Mouse (Mus musculus) E14TG2a.4 (cell line): ENCODE data around the gene Slc50a1.
A peak's percentile ranks its signal among the peaks of the same experiment; 100 is the strongest.

Experiments used
- H3K27me3 ChIP-seq: 2 replicates; pipeline ENCODE4 v1.6.1; 2014; ENCODE audit warnings: low read length, control low read depth; ENCODE audit not compliant: insufficient read depth
- H3K36me3 ChIP-seq: 2 replicates; pipeline ENCODE4 v1.6.1; 2014; ENCODE audit warnings: low read length, control low read depth; ENCODE audit not compliant: insufficient read depth
- H3K4me1 ChIP-seq: replicated peaks from 2 replicates; pipeline ENCODE4 v1.6.1; 2014; ENCODE audit warnings: low read depth, low read length, control low read depth
- H3K4me3 ChIP-seq: replicated peaks from 2 replicates; pipeline ENCODE4 v1.5.1; 2014; ENCODE audit warnings: mild to moderate bottlenecking, low read length
- H3K9me3 ChIP-seq: 2 replicates; pipeline ENCODE4 v1.6.1; 2014; ENCODE audit warnings: low read length, control low read depth
- CTCF ChIP-seq: conservative IDR thresholded peaks from 2 replicates; pipeline ENCODE4 v1.5.1; 2014; ENCODE audit warnings: low read length
- NANOG ChIP-seq: IDR thresholded peaks from 2 replicates; pipeline ENCODE4 v1.6.1; 2014; ENCODE audit warnings: borderline replicate concordance, low read length, mixed read lengths
- POU5F1 ChIP-seq: IDR thresholded peaks from 2 replicates; pipeline ENCODE4 v1.6.1; 2014; ENCODE audit warnings: low read length, borderline replicate concordance

The Slc50a1 gene

DNA sequence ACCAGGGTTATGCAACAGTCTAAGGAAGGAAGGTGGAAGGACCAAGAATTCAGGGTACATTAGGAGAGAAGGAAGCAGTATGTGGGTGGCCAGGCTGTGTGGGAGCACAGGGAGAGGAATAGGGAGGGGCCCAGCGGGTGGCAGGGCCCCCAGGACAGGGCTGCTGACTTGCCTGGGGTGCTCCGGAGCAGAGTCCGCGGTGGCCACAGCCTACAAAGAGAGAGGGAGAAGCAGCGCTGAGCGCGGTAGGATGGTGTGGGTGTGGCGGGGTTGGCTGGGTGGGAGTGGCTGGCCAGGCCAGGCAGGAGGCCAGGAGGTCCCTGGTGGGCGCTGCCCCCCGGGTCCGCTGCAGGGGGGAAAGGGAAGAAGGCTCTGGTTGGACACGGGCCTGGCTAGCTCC lies 31.9 kb downstream of the Slc50a1 start:
- Histone ChIP-seq H3K4me3 (peak overlapping the region; percentile 60), H3K27me3 (peaks cover 66% of the 10 kb centered on the region), H3K9me3 (no peaks in the 10 kb centered on the region), H3K4me1 (peaks cover 58% of the 10 kb centered on the region), H3K36me3 (no peaks in the 10 kb centered on the region; the same call in 1 of the 2 replicates)
- TF ChIP-seq NANOG (no peak), POU5F1 (no peak), CTCF (no peak)

DNA sequence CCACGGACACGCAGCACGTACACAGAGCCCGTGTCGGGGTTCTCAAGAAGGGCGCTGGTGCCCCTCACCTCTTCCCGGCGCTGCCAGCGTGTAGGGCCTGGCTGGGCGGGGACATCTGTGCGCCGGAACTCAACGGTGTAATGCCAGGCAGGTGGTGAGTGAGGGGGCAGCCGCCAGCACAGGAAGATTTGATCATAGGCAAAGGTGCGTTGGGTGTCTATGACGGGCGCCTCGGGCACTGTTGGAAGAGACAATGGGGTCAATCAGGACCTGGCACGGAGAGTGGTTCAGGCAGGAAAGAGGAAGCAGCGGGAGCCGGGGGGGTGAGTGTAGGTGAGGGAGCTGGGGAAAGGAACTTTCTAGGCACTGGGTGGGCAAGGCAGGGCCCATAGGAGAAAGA lies 32.7 kb downstream of the Slc50a1 start:
- no peaks in the 10 kb centered on the region for H3K9me3 ChIP-seq
- H3K36me3 ChIP-seq = no peaks in the 10 kb centered on the region; the same call in 1 of the 2 replicates
- peaks cover 66% of the 10 kb centered on the region for H3K27me3 ChIP-seq
- no peak for TF ChIP-seq NANOG
- TF ChIP-seq POU5F1 = no peak
- TF ChIP-seq CTCF = no peak
- peaks cover 62% of the 10 kb centered on the region for H3K4me1 ChIP-seq
- peak overlapping the region; percentile 60 for H3K4me3 ChIP-seq

DNA sequence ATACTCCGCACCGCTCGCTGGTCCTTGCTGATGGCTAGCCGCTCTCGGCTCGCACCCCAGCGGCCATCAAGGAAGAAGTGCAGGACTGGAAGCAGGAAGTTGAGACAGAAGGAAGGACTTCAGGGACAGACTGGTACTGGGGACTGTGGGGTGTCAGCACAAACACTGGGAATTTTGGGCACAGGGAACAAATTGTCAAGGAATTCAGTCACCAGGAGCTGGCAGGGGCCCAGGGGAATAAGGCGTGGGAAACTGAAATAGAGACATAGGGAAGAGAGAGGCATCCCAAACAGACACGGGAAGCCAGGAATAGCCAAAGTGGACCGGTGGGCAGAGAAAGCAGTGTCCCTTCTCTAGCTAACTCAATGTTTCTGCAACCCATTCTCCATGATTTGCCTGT lies 33.9 kb downstream of the Slc50a1 start:
- TF ChIP-seq NANOG (no peak), POU5F1 (no peak), CTCF (no peak)

DNA sequence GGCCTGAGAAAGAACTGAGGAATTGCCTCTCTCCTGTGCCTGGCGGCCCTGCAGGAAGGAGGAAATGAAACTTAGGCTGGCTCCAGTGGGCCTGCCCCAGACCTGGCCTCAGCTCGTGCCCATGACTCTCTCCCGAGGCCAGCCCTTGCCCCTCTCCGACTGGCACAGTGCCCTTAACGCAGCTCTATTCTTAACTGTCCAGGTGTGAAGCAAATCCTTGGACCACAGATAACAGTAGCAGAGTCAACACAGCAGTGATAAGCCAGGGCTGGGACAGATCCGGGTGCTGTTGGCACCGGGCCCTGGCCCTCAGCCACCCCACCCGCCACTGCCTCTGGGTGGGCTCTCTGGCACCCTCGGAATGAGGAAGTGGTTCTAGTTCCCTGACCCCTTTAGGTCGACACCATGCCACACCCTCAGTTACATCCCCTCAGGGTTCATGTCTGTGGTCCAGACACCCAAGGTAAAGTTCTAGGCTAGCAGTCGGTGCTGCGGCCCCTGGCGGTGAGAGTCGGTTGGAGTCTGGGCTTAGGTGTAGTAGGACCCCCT lies 36.7 kb downstream of the Slc50a1 start:
- TF ChIP-seq CTCF = no peak
- TF ChIP-seq NANOG = no peak
- no peak for TF ChIP-seq POU5F1
- Histone ChIP-seq H3K4me1 (peaks cover 87% of the 10 kb centered on the region), H3K36me3 (no peaks in the 10 kb centered on the region)

More for the DNA sequence above, 33.9 kb downstream of the Slc50a1 start:
- Histone ChIP-seq H3K36me3 (no peaks in the 10 kb centered on the region), H3K9me3 (no peaks in the 10 kb centered on the region), H3K4me3 (peak overlapping the region; percentile 20; the same call in 1 of the 2 replicates), H3K4me1 (peaks cover 73% of the 10 kb centered on the region), H3K27me3 (peaks cover 64% of the 10 kb centered on the region)

DNA sequence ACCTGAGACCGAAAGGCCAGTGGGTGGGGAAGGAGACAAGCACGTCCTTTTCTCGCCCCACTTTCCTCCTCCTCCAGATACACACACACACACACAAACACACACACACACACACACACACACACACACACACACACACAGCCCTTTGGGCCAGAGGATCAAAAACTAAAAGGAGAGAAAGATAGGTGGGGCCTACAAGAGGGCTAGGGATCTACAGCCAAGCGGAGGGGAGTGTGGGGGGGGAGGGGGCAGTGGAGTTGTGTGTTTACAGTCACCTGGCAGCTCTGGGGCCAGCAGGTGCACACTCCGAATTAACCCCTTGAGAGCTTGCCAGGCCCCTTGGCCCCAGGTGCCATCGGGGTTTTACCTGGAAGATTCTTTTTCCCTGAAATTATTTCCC lies 37.8 kb downstream of the Slc50a1 start:
- H3K4me3 ChIP-seq = no peak overlapping the region
- H3K36me3 ChIP-seq = no peaks in the 10 kb centered on the region
- peaks cover 51% of the 10 kb centered on the region for H3K27me3 ChIP-seq
- H3K4me1 ChIP-seq = peaks cover 83% of the 10 kb centered on the region
- no peaks in the 10 kb centered on the region for H3K9me3 ChIP-seq
- TF ChIP-seq CTCF (no peak), NANOG (no peak), POU5F1 (no peak)

More for the DNA sequence above, 36.7 kb downstream of the Slc50a1 start:
- H3K4me3 ChIP-seq = no peak overlapping the region
- H3K9me3 ChIP-seq = no peaks in the 10 kb centered on the region
- H3K27me3 ChIP-seq = peaks cover 61% of the 10 kb centered on the region

DNA sequence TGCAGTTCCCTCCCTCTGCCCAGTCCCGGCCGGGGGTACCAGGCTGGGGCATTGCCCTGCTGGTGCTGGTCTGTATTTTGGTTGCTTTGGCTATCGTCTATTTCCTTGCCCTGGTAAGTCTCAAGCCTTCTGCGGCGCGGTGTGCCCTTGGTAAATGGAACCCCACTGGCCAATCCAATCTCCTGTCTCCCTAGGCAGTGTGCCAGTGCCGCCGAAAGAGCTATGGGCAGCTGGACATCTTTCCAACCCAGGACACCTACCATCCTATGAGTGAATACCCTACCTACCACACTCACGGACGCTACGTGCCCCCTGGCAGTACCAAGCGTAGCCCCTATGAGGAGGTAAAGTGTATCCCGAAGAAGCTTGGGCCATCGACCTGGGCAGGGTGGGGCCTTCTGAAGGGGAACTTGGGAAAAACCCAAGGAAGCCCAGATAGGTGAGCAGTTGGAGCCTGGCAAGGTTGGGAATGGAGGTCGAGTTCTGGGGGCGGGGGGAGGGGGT lies 38.5 kb downstream of the Slc50a1 start:
- H3K9me3 ChIP-seq = no peaks in the 10 kb centered on the region
- H3K4me3 ChIP-seq = no peak overlapping the region
- no peak for TF ChIP-seq CTCF
- no peak for TF ChIP-seq POU5F1
- TF ChIP-seq NANOG = no peak
- H3K4me1 ChIP-seq = peaks cover 82% of the 10 kb centered on the region
- no peaks in the 10 kb centered on the region for H3K36me3 ChIP-seq
- peaks cover 44% of the 10 kb centered on the region for H3K27me3 ChIP-seq

DNA sequence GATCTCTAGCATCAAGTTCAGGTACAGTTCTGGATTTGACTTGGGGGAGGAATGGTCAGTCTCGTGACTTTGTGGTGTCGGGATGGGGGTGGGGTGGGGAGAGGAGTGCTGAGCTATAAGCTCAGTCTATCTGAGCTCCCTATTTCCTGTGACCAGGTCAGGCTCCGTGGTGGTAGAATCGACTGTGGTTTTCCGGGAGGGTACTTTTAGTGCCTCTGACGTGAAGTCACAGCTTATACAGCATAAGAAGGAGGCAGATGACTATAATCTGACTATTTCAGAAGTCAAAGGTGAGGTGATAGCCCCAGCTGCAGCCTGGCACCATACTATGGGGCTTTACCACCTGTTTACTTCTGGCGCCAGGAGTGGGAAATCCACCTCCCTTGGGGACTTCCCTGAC lies 39.0 kb downstream of the Slc50a1 start:
- no peak overlapping the region for H3K4me3 ChIP-seq
- no peaks in the 10 kb centered on the region for H3K36me3 ChIP-seq
- no peaks in the 10 kb centered on the region for H3K9me3 ChIP-seq
- peaks cover 83% of the 10 kb centered on the region for H3K4me1 ChIP-seq
- TF ChIP-seq NANOG (no peak), CTCF (no peak)
- peaks cover 40% of the 10 kb centered on the region for H3K27me3 ChIP-seq

DNA sequence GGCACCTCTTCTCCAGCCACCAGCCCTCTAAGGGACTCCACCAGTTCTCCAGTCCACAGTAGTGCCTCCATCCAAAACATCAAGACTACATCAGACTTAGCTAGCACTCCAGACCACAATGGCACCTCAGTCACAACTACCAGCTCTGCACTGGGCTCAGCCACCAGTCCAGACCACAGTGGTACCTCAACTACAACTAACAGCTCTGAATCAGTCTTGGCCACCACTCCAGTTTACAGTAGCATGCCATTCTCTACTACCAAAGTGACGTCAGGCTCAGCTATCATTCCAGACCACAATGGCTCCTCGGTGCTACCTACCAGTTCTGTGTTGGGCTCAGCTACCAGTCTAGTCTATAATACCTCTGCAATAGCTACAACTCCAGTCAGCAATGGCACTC lies 39.8 kb downstream of the Slc50a1 start:
- Histone ChIP-seq H3K9me3 (no peaks in the 10 kb centered on the region), H3K27me3 (peaks cover 32% of the 10 kb centered on the region), H3K36me3 (no peaks in the 10 kb centered on the region), H3K4me3 (no peak overlapping the region), H3K4me1 (peaks cover 81% of the 10 kb centered on the region)
- TF ChIP-seq CTCF = no peak
- TF ChIP-seq POU5F1 = no peak
- no peak for TF ChIP-seq NANOG

DNA sequence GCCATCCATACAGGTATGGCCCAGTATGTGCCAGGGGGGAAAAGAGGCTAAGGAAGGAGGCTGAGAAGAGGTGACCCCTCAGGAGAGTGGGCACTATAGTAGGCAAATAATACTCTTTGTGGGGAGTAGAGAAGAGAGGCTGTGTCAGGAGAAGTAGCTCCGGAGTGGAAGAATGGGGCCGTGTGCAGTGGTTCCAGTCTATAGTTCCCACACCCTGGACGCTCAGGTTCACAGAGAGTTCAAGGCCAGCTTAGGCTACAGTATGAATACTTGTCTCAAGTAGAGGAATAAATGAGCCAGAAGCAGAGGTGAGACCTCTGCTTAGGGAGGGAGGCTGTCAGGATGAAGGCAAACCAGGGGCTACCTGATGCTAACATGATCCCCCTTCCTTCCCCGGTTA lies 41.1 kb downstream of the Slc50a1 start:
- Histone ChIP-seq H3K36me3 (no peaks in the 10 kb centered on the region), H3K27me3 (peaks cover 21% of the 10 kb centered on the region), H3K4me1 (peaks cover 81% of the 10 kb centered on the region), H3K4me3 (peak overlapping the region; percentile 80), H3K9me3 (no peaks in the 10 kb centered on the region)
- TF ChIP-seq CTCF = no peak
- no peak for TF ChIP-seq POU5F1
- TF ChIP-seq NANOG = no peak
